Mouse (Mus musculus) cortical plate, adult 2 months (tissue): Measurements from ENCODE around the gene Arl8b.

Experiments
- CTCF ChIP-seq: fragments of 200-500 bp; IDR thresholded peaks from 2 replicates; pipeline ENCODE4 v1.5.1; 2011; ENCODE audit warnings: mild to moderate bottlenecking, control low read depth, low read length; ENCODE audit not compliant: insufficient read depth; ENCODE audit errors: extremely low read depth
- POLR2A ChIP-seq: fragments of 200-500 bp; IDR thresholded peaks from 2 replicates; pipeline ENCODE4 v1.6.1; 2011; ENCODE audit warnings: mild to moderate bottlenecking, low read length, control low read depth; ENCODE audit not compliant: insufficient read depth; ENCODE audit errors: extremely low read depth

DNA sequence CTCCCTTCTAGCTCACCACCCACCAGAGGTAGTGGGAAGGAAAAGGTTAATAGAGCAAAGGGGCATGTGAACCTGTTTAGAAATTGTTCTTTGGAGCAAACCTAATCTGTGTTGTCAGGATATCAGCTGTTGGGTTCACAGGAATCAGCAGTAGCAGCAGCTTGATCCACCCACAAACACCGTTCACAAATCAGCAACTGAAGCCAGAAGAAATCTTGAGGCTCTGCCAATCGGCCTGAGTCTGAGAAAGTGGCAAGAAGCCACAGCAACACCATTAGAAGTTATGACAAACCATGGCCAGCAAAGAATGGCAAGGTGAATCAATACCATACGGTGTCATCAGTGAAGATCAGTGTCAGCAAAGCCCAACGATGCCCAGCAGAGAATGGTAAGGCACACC is 88.4 kb downstream of the Arl8b start:
- TF ChIP-seq CTCF: no peak
- TF ChIP-seq POLR2A: no peak
